Mouse (Mus musculus) ES-E14 (cell line): ENCODE measurements around the gene Macrod2. TPM values are rescaled to one million over a fixed set of nuclear protein-coding genes. Genes with fewer than 3 reads are reported as not detected.

Experiments used
- DNase-seq: peaks from one replicate; pipeline ENCODE4 v3.0.0-alpha.2; 2013; ENCODE audit warnings: low read depth, low spot score
- H3K27ac ChIP-seq: 2 replicates; pipeline ENCODE4 v1.5.1; 2012; ENCODE audit warnings: low read depth, mild to moderate bottlenecking, low read length, moderate library complexity, mixed read lengths; ENCODE audit not compliant: poor library complexity, insufficient read depth, severe bottlenecking
- H3K36me3 ChIP-seq: 2 replicates; pipeline ENCODE4 v1.6.1; 2012; ENCODE audit warnings: mild to moderate bottlenecking, low read length, moderate library complexity, mixed read lengths; ENCODE audit not compliant: control insufficient read depth, poor library complexity, insufficient read depth, severe bottlenecking
- H3K4me1 ChIP-seq, 2 experiments: fragments of 150-350 bp in 1 of 2; sonication (generic) in 1 of 2; 2 replicates each; pipeline ENCODE4 v1.6.1; 2012; ENCODE audit warnings: low read length in 2 of 2, mild to moderate bottlenecking in 1 of 2, mixed read lengths in 1 of 2; ENCODE audit not compliant: control insufficient read depth in 2 of 2, insufficient read depth in 2 of 2, poor library complexity in 1 of 2
- H3K4me3 ChIP-seq, 2 experiments: fragments of 150-350 bp in 1 of 2; sonication (generic) in 1 of 2; 2 replicates each; pipeline ENCODE4 v1.5.1; 2012; ENCODE audit warnings: low read length in 2 of 2, low read depth in 1 of 2, mild to moderate bottlenecking in 1 of 2, mixed read lengths in 1 of 2; ENCODE audit not compliant: insufficient read depth in 1 of 2, poor library complexity in 1 of 2, severe bottlenecking in 1 of 2
- H3K9ac ChIP-seq: 2 replicates; pipeline ENCODE4 v1.6.1; 2012; ENCODE audit warnings: low read depth, mild to moderate bottlenecking, low read length, mixed read lengths; ENCODE audit not compliant: poor library complexity, insufficient read depth, severe bottlenecking
- H3K9me3 ChIP-seq: fragments of 150-350 bp; sonication (generic); 2 replicates; pipeline ENCODE4 v1.6.1; 2012; ENCODE audit warnings: low read depth, mild to moderate bottlenecking, low read length; ENCODE audit not compliant: control insufficient read depth, insufficient read depth
- CHD2 ChIP-seq: IDR thresholded peaks from 2 replicates; pipeline ENCODE4 v1.6.1; 2014; ENCODE audit warnings: mild to moderate bottlenecking, low read depth, low read length, inconsistent platforms
- HCFC1 ChIP-seq: IDR thresholded peaks from 2 replicates; pipeline ENCODE4 v1.6.1; 2012; ENCODE audit warnings: low read length, inconsistent platforms, borderline replicate concordance; ENCODE audit not compliant: insufficient read depth
- MAFK ChIP-seq: IDR thresholded peaks from 2 replicates; pipeline ENCODE4 v1.6.1; 2014; ENCODE audit warnings: mild to moderate bottlenecking, low read depth, low read length, inconsistent platforms; ENCODE audit not compliant: insufficient read depth
- ZC3H11A ChIP-seq: IDR thresholded peaks from 2 replicates; pipeline ENCODE4 v1.6.1; 2012; ENCODE audit warnings: low read depth, mild to moderate bottlenecking, inconsistent platforms, low read length, borderline replicate concordance
- ZNF384 ChIP-seq: IDR thresholded peaks from 2 replicates; pipeline ENCODE4 v1.6.1; 2012; ENCODE audit warnings: low read depth, low read length, inconsistent platforms
- in situ Hi-C, 2 experiments: fragments of 600-800 bp; cut with MboI; formaldehyde crosslinking; loops; one replicate each; pipeline ENCODE4 v1.15.1; 2025; ENCODE audit warnings: low sequenced_read_pairs in 2 of 2, inconsistent platforms in 1 of 2; ENCODE audit not compliant: unreplicated experiment in 2 of 2
- total RNA-seq: library from RNA; depleted of rRNA; stranded (reverse); fragments of 300-350 nt; gene quantifications from 2 replicates; pipeline ENCODE4 v1.2.3, GENCODE M21; 2012

Gene Macrod2
- total RNA-seq, 1 experiment: 12.7 TPM

- H3K9ac ChIP-seq: no peak overlapping the region
- no peak for DNase-seq
Observed at GRCm38 (mm10) chr2:140844030-140844429, 448.9 kb downstream of the Macrod2 start.

GRCm38 (mm10) chr2:140847817-140848428, 452.8 kb downstream of the Macrod2 start:
- no peaks in the 10 kb centered on the region for H3K36me3 ChIP-seq
- no peak overlapping the region for H3K9ac ChIP-seq
- H3K4me1 ChIP-seq: no peaks in the 10 kb centered on the region
- no peaks in the 10 kb centered on the region for H3K9me3 ChIP-seq
- TF ChIP-seq ZC3H11A: no peak
- TF ChIP-seq MAFK: no peak
- TF ChIP-seq ZNF384: no peak
- no peak for TF ChIP-seq CHD2
- TF ChIP-seq HCFC1: no peak
- no peak overlapping the region for H3K27ac ChIP-seq
- H3K4me3 ChIP-seq: no peak overlapping the region
- DNase-seq: no peak
- in situ Hi-C loops: no loop called here

More at GRCm38 (mm10) chr2:140844030-140844429, 448.9 kb downstream of the Macrod2 start:
- Histone ChIP-seq H3K27ac (no peak overlapping the region), H3K36me3 (no peaks in the 10 kb centered on the region), H3K4me1 (no peaks in the 10 kb centered on the region), H3K4me3 (no peak overlapping the region), H3K9me3 (no peaks in the 10 kb centered on the region)
- TF ChIP-seq MAFK: no peak
- TF ChIP-seq HCFC1: no peak
- no peak for TF ChIP-seq ZNF384
- no peak for TF ChIP-seq CHD2
- TF ChIP-seq ZC3H11A: no peak
- in situ Hi-C loops: no loop called here

GRCm38 (mm10) chr2:140853538-140853937, 458.4 kb downstream of the Macrod2 start:
- no peak overlapping the region for H3K9ac ChIP-seq
- TF ChIP-seq ZC3H11A (no peak), CHD2 (no peak), HCFC1 (no peak)
- no peak for DNase-seq
- H3K9me3 ChIP-seq: no peaks in the 10 kb centered on the region
- H3K36me3 ChIP-seq: no peaks in the 10 kb centered on the region
- H3K4me1 ChIP-seq: no peaks in the 10 kb centered on the region
- in situ Hi-C loops: no loop called here
- H3K27ac ChIP-seq: no peak overlapping the region
- H3K4me3 ChIP-seq: no peak overlapping the region

GRCm38 (mm10) chr2:140861356-140861755, 466.2 kb downstream of the Macrod2 start:
- Histone ChIP-seq H3K4me3 (no peak overlapping the region), H3K36me3 (no peaks in the 10 kb centered on the region), H3K4me1 (no peaks in the 10 kb centered on the region), H3K9ac (no peak overlapping the region), H3K9me3 (no peaks in the 10 kb centered on the region), H3K27ac (no peak overlapping the region)
- no peak for TF ChIP-seq ZC3H11A
- no peak for TF ChIP-seq ZNF384
- TF ChIP-seq HCFC1: no peak
- no peak for TF ChIP-seq CHD2
- no peak for TF ChIP-seq MAFK
- in situ Hi-C loops: no loop called here
- DNase-seq: no peak

GRCm38 (mm10) chr2:140862736-140863135, 467.6 kb downstream of the Macrod2 start:
- Histone ChIP-seq H3K27ac (no peak overlapping the region), H3K4me1 (no peaks in the 10 kb centered on the region), H3K9me3 (no peaks in the 10 kb centered on the region), H3K9ac (no peak overlapping the region), H3K4me3 (no peak overlapping the region), H3K36me3 (no peaks in the 10 kb centered on the region)
- TF ChIP-seq ZNF384 (no peak), MAFK (no peak)
- DNase-seq: no peak
- in situ Hi-C loops: no loop called here
